Mouse (Mus musculus) myocyte (in vitro differentiated cells): Measurements from ENCODE around the gene Cers5. TPM values are rescaled to one million over a fixed set of nuclear protein-coding genes. Genes with fewer than 3 reads are reported as not detected.

ENCODE experiments used
- H3K27me3 ChIP-seq: one replicate; pipeline ENCODE4 v1.6.1; 2011; ENCODE audit not compliant: control insufficient read depth, insufficient read depth, insufficient read length
- H3K36me3 ChIP-seq: one replicate; pipeline ENCODE4 v1.6.1; 2011; ENCODE audit not compliant: control insufficient read depth, insufficient read depth
- H3K4me2 ChIP-seq: one replicate; pipeline ENCODE4 v1.6.1; 2011; ENCODE audit warnings: low read depth, control low read depth
- H3K4me3 ChIP-seq: one replicate; pipeline ENCODE4 v1.5.1; 2011; ENCODE audit warnings: mild to moderate bottlenecking, control low read depth, moderate library complexity
- H3K79me2 ChIP-seq: one replicate; pipeline ENCODE4 v1.6.1; 2011; ENCODE audit not compliant: control insufficient read depth, insufficient read depth
- H3ac ChIP-seq: one replicate; pipeline ENCODE4 v1.6.1; 2011; ENCODE audit not compliant: control insufficient read depth, insufficient read length
- CEBPB ChIP-seq: IDR thresholded peaks from 2 replicates; pipeline ENCODE4 v1.6.1; 2011; ENCODE audit warnings: mild to moderate bottlenecking, moderate library complexity; ENCODE audit not compliant: poor library complexity, insufficient read depth, severe bottlenecking
- E2F4 ChIP-seq: IDR thresholded peaks from one replicate; pipeline ENCODE4 v1.6.1; 2011; ENCODE audit warnings: mild to moderate bottlenecking, control low read depth, moderate library complexity; ENCODE audit not compliant: insufficient read depth
- MAX ChIP-seq: IDR thresholded peaks from one replicate; pipeline ENCODE4 v1.6.1; 2011; ENCODE audit warnings: low read depth, mild to moderate bottlenecking, control low read depth
- MYOD1 ChIP-seq, 3 experiments: IDR thresholded peaks; one replicate each; pipeline ENCODE4 v1.6.1; 2011; ENCODE audit warnings: control low read depth in 2 of 3, low read depth in 2 of 3, mild to moderate bottlenecking in 2 of 3, moderate library complexity in 1 of 3; ENCODE audit not compliant: insufficient read length in 2 of 3, control insufficient read depth in 1 of 3
- MYOG ChIP-seq, 3 experiments: IDR thresholded peaks; one replicate each; pipeline ENCODE4 v1.6.1; 2011; ENCODE audit warnings: control low read depth in 2 of 3, low read depth in 2 of 3, mild to moderate bottlenecking in 2 of 3; ENCODE audit not compliant: insufficient read length in 2 of 3, control insufficient read depth in 1 of 3, insufficient read depth in 1 of 3
- POLR2A ChIP-seq: IDR thresholded peaks from one replicate; pipeline ENCODE4 v1.6.1; 2011; ENCODE audit warnings: low read depth, mild to moderate bottlenecking, control low read depth, moderate library complexity; ENCODE audit not compliant: insufficient read length
- POLR2AphosphoS2 ChIP-seq: IDR thresholded peaks from one replicate; pipeline ENCODE4 v1.6.1; 2011; ENCODE audit warnings: low read depth, control low read depth; ENCODE audit not compliant: insufficient read length
- REST ChIP-seq: IDR thresholded peaks from one replicate; pipeline ENCODE4 v1.6.1; 2011; ENCODE audit warnings: mild to moderate bottlenecking, control low read depth, moderate library complexity; ENCODE audit not compliant: insufficient read depth, insufficient read length
- SRF ChIP-seq: IDR thresholded peaks from one replicate; pipeline ENCODE4 v1.6.1; 2011; ENCODE audit warnings: low read depth; ENCODE audit not compliant: control insufficient read depth, insufficient read length
- TCF12 ChIP-seq: IDR thresholded peaks from one replicate; pipeline ENCODE4 v1.6.1; 2011; ENCODE audit warnings: mild to moderate bottlenecking, control low read depth; ENCODE audit not compliant: poor library complexity, insufficient read depth, severe bottlenecking
- TCF3 ChIP-seq: IDR thresholded peaks from one replicate; pipeline ENCODE4 v1.6.1; 2011; ENCODE audit warnings: low read depth, control low read depth; ENCODE audit not compliant: insufficient read length
- USF1 ChIP-seq: IDR thresholded peaks from one replicate; pipeline ENCODE4 v1.6.1; 2011; ENCODE audit warnings: low read depth, mild to moderate bottlenecking, control low read depth, moderate library complexity
- polyA plus RNA-seq: library from polyadenylated mRNA; unstranded; fragments of >200 nt; fragmentation: generic; extraction: Trizol; gene quantifications from one replicate; pipeline ENCODE4 v1.2.1, GENCODE M21; 2012; ENCODE audit warnings: missing spikeins

Gene Cers5
- polyA plus RNA-seq, 1 experiment: 68.6 TPM

GRCm38 (mm10) chr15:99790464-99790863 lies 17.8 kb upstream of the Cers5 start:
- Histone ChIP-seq H3K27me3 (no peaks in the 10 kb centered on the region), H3K79me2 (peaks cover 7% of the 10 kb centered on the region), H3ac (no peak overlapping the region), H3K4me3 (no peak overlapping the region), H3K36me3 (peaks cover 81% of the 10 kb centered on the region), H3K4me2 (no peak overlapping the region)
- no peak for TF ChIP-seq MAX
- TF ChIP-seq TCF12: no peak
- no peak for TF ChIP-seq TCF3

DNA sequence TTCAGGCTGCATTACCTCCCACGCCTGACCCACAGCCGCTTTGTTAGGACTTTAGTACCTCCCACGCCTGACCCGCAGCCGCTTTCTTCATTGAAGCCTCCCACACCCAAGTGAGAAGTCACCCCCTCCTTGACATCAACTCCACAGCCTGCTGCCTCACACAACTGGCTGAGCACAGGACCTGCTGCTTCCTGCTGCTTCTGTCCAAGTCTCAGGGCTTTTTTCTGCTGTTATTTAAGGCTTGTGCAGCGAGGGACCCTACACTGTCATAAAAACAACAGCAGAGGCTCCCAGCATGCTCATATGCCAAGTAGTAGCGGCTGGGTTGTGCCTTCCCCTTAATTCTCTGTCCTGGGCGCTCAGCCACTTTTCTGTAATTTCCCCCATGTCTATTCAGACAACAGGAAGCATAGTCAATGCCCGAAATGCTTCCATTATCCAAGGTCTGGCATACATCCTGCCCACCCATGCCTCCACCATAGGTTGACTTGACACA lies 15.0 kb upstream of the Cers5 start:
- no peak overlapping the region for H3ac ChIP-seq
- TF ChIP-seq MYOD1 (IDR thresholded peaks at IDR 0.05; ENCODE audit: control insufficient read depth in 1 of 3, insufficient read length in 2 of 3, low read depth in 2 of 3) (no peak), CEBPB (no peak), MYOG (IDR thresholded peaks at IDR 0.05; ENCODE audit: control insufficient read depth in 1 of 3, insufficient read depth in 1 of 3, insufficient read length in 2 of 3, low read depth in 2 of 3) (no peak), MAX (no peak), SRF (no peak), POLR2A (no peak), TCF12 (no peak), REST (no peak), E2F4 (no peak), POLR2AphosphoS2 (no peak), TCF3 (no peak), USF1 (no peak)
- H3K4me3 ChIP-seq: no peak overlapping the region
- peaks cover 81% of the 10 kb centered on the region for H3K36me3 ChIP-seq
- H3K27me3 ChIP-seq: no peaks in the 10 kb centered on the region
- no peak overlapping the region for H3K4me2 ChIP-seq
- H3K79me2 ChIP-seq: peaks cover 7% of the 10 kb centered on the region

GRCm38 (mm10) chr15:99778677-99779335 lies 6.1 kb upstream of the Cers5 start:
- H3K4me3 ChIP-seq: no peak overlapping the region
- no peak overlapping the region for H3ac ChIP-seq
- H3K36me3 ChIP-seq: peaks cover 62% of the 10 kb centered on the region
- TF ChIP-seq POLR2A (peak; percentile 44), POLR2AphosphoS2 (peak; percentile 94), E2F4 (no peak), TCF3 (no peak)
- no peak overlapping the region for H3K4me2 ChIP-seq
- no peaks in the 10 kb centered on the region for H3K79me2 ChIP-seq
- H3K27me3 ChIP-seq: no peaks in the 10 kb centered on the region

DNA sequence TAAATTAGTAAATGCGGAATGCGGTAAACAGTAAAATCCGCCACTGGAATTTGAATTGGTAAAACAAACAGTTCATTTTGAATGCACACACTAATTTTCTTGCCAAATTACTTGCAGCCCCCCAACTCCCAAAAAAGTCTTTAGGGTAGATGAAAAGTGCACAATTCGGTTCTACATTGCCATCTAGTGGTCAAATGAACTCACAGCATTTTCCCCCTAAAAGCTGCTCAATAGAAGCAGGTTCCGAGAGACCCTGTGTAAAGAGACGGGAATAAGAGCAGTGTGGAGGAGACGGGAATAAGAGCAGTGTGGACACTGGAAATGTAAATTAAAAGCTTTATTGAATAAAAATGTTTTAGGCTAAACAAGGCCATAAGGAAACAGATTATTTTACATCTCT lies 5.5 kb upstream of the Cers5 start:
- H3K4me3 ChIP-seq: no peak overlapping the region
- no peak overlapping the region for H3K4me2 ChIP-seq
- TF ChIP-seq MYOG (IDR thresholded peaks at IDR 0.05; ENCODE audit: control insufficient read depth in 1 of 3, insufficient read depth in 1 of 3, insufficient read length in 2 of 3, low read depth in 2 of 3) (no peak), POLR2A (no peak), TCF3 (no peak), MYOD1 (IDR thresholded peaks at IDR 0.05; ENCODE audit: control insufficient read depth in 1 of 3, insufficient read length in 2 of 3, low read depth in 2 of 3) (no peak), SRF (no peak)
- no peak overlapping the region for H3ac ChIP-seq
- H3K36me3 ChIP-seq: peaks cover 55% of the 10 kb centered on the region
- no peaks in the 10 kb centered on the region for H3K27me3 ChIP-seq
- no peaks in the 10 kb centered on the region for H3K79me2 ChIP-seq

DNA sequence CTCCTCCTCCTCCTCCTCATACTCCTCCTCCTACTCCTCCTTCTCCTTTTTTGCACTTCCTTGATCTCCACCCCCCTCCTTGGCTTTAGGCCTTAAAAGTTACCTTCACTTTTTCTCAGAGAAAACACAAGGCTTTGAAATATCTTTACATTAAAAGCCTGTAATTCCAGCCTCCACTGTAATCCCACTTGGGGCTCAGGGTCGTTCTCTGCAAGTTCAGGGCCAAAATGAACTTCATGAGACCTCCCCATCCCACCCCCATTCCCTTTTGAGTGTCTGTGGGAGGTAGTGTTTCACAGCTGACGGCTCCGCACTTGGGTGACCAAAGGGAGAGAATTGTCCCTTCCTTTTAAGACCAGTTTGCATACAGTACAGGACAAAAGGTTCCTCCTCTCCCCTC lies 240 bp upstream of the Cers5 start:
- Histone ChIP-seq H3K36me3 (peaks cover 6% of the 10 kb centered on the region), H3K27me3 (no peaks in the 10 kb centered on the region), H3K4me2 (peak overlapping the region; percentile 87), H3K79me2 (peaks cover 35% of the 10 kb centered on the region), H3ac (peak overlapping the region; percentile 40), H3K4me3 (peak overlapping the region; percentile 62)
- no peak for TF ChIP-seq TCF3
- TF ChIP-seq E2F4: no peak
- TF ChIP-seq MAX: no peak
- TF ChIP-seq MYOD1 (IDR thresholded peaks at IDR 0.05; ENCODE audit: control insufficient read depth in 1 of 3, insufficient read length in 2 of 3, low read depth in 2 of 3): no peak
- TF ChIP-seq POLR2AphosphoS2: no peak
- no peak for TF ChIP-seq CEBPB
- no peak for TF ChIP-seq TCF12
- no peak for TF ChIP-seq SRF
- no peak for TF ChIP-seq POLR2A
- no peak for TF ChIP-seq MYOG (IDR thresholded peaks at IDR 0.05; ENCODE audit: control insufficient read depth in 1 of 3, insufficient read depth in 1 of 3, insufficient read length in 2 of 3, low read depth in 2 of 3)
- no peak for TF ChIP-seq REST
- no peak for TF ChIP-seq USF1
